Mouse (Mus musculus) adrenal gland, adult 18-20 months (tissue): ENCODE results near the gene Lao1. TPM values are rescaled to one million over a fixed set of nuclear protein-coding genes. Genes with fewer than 3 reads are reported as not detected.

Experiments
- DNase-seq, 2 experiments: peaks; one replicate each; pipeline ENCODE4 v3.0.0; 2021 to 2022; ENCODE audit warnings: low spot score in 2 of 2
- total RNA-seq, 2 experiments: library from RNA; stranded (reverse); gene quantifications; 1 replicate in 1 of 2; 2 replicates in 1 of 2; pipeline ENCODE4 v1.2.3; 2021

Lao1 gene
- total RNA-seq, 2 experiments from 2014 or later: not detected

- no peak for DNase-seq
These were observed 53.6 kb downstream of the Lao1 start for GRCm38 (mm10) chr4:119014997-119015396.

GRCm38 (mm10) chr4:119015557-119015956, 54.2 kb downstream of the Lao1 start:
- no peak for DNase-seq

GRCm38 (mm10) chr4:119017078-119017477, 55.7 kb downstream of the Lao1 start:
- DNase-seq: no peak

Other genes with a start within 250 kb of the Lao1 start
- gene Olfr1340, start 241.4 kb upstream of the Lao1 start, total RNA-seq: not detected
- not detected for gene Olfr1339, start 229.4 kb upstream of the Lao1 start, total RNA-seq
- not detected for gene Olfr1338, start 202.8 kb upstream of the Lao1 start, total RNA-seq
- gene Olfr1337, start 179.0 kb upstream of the Lao1 start, total RNA-seq: not detected
- not detected for gene Olfr1335, start 151.6 kb upstream of the Lao1 start, total RNA-seq
- gene Olfr1333, start 125.3 kb upstream of the Lao1 start, total RNA-seq: not detected
- not detected for gene Olfr1331, start 96.9 kb upstream of the Lao1 start, total RNA-seq
- gene Olfr1330, start 73.0 kb upstream of the Lao1 start, total RNA-seq: not detected
- gene Olfr1329, start 44.1 kb upstream of the Lao1 start, total RNA-seq: not detected
- gene Olfr1328, start 23.0 kb upstream of the Lao1 start, total RNA-seq: not detected
- gene Slc2a1, start 147.1 kb downstream of the Lao1 start, total RNA-seq: 10 to 100 TPM; 20.9 to 29.3 TPM
- gene Zfp691, start 212.6 kb downstream of the Lao1 start, total RNA-seq: 10 to 100 TPM; 12.0 to 19.4 TPM
- gene Ermap, start 228.4 kb downstream of the Lao1 start, total RNA-seq: under 1 TPM; 0.06 to 0.10 TPM
- 10 to 100 TPM; 13.8 to 17.0 TPM for gene Svbp, start 233.7 kb downstream of the Lao1 start, total RNA-seq